In genomic region chr16:35591756-35592155, GRCm38 (mm10) we compare ENCODE assay signal across 11 mouse cellular contexts. TPM values are rescaled to one million over a fixed set of nuclear protein-coding genes. Genes with fewer than 3 reads are reported as not detected.
A peak's percentile ranks its signal among the peaks of the same experiment; 100 is the strongest.
DNase-seq lines count a peak whose midpoint lies in the region; ATAC-seq lines count a peak whose summit lies in the region.
"Had no signal": no experiment of that assay in that cellular context is flagged by ENCODE, and none has a peak within 500 bp of the region (broad histone marks: within the 10 kb centered on the region; RNA-seq: fewer than 3 reads in every experiment).

No protein-coding gene starts in this region.

- ATAC-seq in forebrain, embryonic 11.5 days (replicated peaks; ENCODE audit: low FRiP score), result no peak
- ATAC-seq in neural tube, embryonic 12.5 days (ENCODE audit: low FRiP score, low read depth), result no peak

- no peaks in the 10 kb centered on the region; the same call in 1 of the 2 replicates for H3K9me3 ChIP-seq in forebrain, embryonic 11.5 days (ENCODE audit: control insufficient read depth, low read length)
- no peaks in the 10 kb centered on the region for H3K9me3 ChIP-seq in neural tube, embryonic 12.5 days
- H3K9me3 ChIP-seq: heart, embryonic 15.5 days had no signal

- peaks cover 49% of the 10 kb centered on the region for H3K4me1 ChIP-seq in forebrain, embryonic 11.5 days (replicated peaks; ENCODE audit: control insufficient read depth, insufficient read depth, low read length)
- H3K4me1 ChIP-seq in neural tube, embryonic 12.5 days, result peaks cover 77% of the 10 kb centered on the region

- H3K36me3 ChIP-seq in forebrain, embryonic 11.5 days (ENCODE audit: control insufficient read depth, insufficient read depth, low read length), result no peaks in the 10 kb centered on the region; the same call in 1 of the 2 replicates
- no peaks in the 10 kb centered on the region for H3K36me3 ChIP-seq in neural tube, embryonic 12.5 days
- H3K36me3 ChIP-seq: heart, embryonic 15.5 days had no signal

- H3K27me3 ChIP-seq in forebrain, embryonic 11.5 days (ENCODE audit: control insufficient read depth, insufficient read depth, low read length), result no peaks in the 10 kb centered on the region
- H3K27me3 ChIP-seq in neural tube, embryonic 12.5 days (replicated peaks), result 0 out of 2 replicates have a peak, but pooled peaks cover 3% of the 10 kb centered on the region

- H3K4me3 ChIP-seq in forebrain, embryonic 11.5 days (ENCODE audit: low read depth, low read length), result no peak overlapping the region
- no peak overlapping the region for H3K4me3 ChIP-seq in neural tube, embryonic 12.5 days
- H3K4me3 ChIP-seq: heart, embryonic 15.5 days had no signal

- peak overlapping the region; percentile 39; the same call in 1 of the 2 replicates for H3K9ac ChIP-seq in forebrain, embryonic 11.5 days (ENCODE audit: low read length)
- 0 out of 2 replicates have a peak overlapping the region, but pooled peaks have one; percentile 21 for H3K9ac ChIP-seq in neural tube, embryonic 12.5 days
- H3K9ac ChIP-seq: heart, embryonic 15.5 days had no signal

- peak; percentile 43 to 49 for DNase-seq in layer of hippocampus, adult 8-10 months (ENCODE audit: low spot score in 2 of 2)
- DNase-seq in layer of hippocampus, adult 9-10 months (ENCODE audit: low spot score), result no peak
- no peak for DNase-seq in forebrain, embryonic 11.5 days (ENCODE audit: low spot score)
- peak; percentile 64 to 76 for DNase-seq in layer of hippocampus, postnatal 10 days (ENCODE audit: low spot score in 2 of 2)
- DNase-seq in spleen, postnatal 10 days (ENCODE audit: low spot score in 2 of 2), result no peak
- DNase-seq in frontal cortex, postnatal 25 days (ENCODE audit: low spot score in 2 of 2), result no peak
- DNase-seq in embryo, embryonic 9.5 days (ENCODE audit: extremely low spot score), result no peak

- H3K27ac ChIP-seq in forebrain, embryonic 11.5 days (ENCODE audit: low read depth, low read length), result peak overlapping the region; percentile 83
- peak overlapping the region; percentile 27; the same call in 1 of the 2 replicates for H3K27ac ChIP-seq in neural tube, embryonic 12.5 days
- H3K27ac ChIP-seq: heart, embryonic 15.5 days had no signal

- 10% methylated on average over 11 of the region's 11 CpGs for WGBS in forebrain, embryonic 11.5 days
- WGBS in neural tube, embryonic 12.5 days, result 16% methylated on average over 11 of the region's 11 CpGs

- H3K4me2 ChIP-seq in forebrain, embryonic 11.5 days (ENCODE audit: low read depth, low read length, severe bottlenecking), result 0 out of 2 replicates have a peak overlapping the region, but pooled peaks have one; percentile 18
- H3K4me2 ChIP-seq in neural tube, embryonic 12.5 days (replicated peaks), result peak overlapping the region; percentile 16; the same call in 1 of the 2 replicates
- H3K4me2 ChIP-seq: heart, embryonic 15.5 days had no signal

RNA-seq across cellular contexts. Expression of gene Sema5b, which starts 50.8 kb away (rescaled TPM):
- total RNA-seq in layer of hippocampus, adult 8-10 months (2022), result 10 to 100 TPM; 10.6 to 18.1 (median 14.0) TPM
- polyA plus RNA-seq in forebrain, embryonic 11.5 days (2014; fragmentation: Nextera tagmentation; extraction: Ambion mirVana), result 58.0 and 62.6 TPM in 2 replicates
- 10 to 100 TPM; 29.4 to 30.9 TPM for total RNA-seq in layer of hippocampus, postnatal 10 days (2021)
- polyA plus RNA-seq in neural tube, embryonic 12.5 days (2016; fragmentation: Nextera tagmentation; extraction: Ambion mirVana), result 43.2 and 46.1 TPM in 2 replicates
- total RNA-seq: megakaryocyte-erythroid progenitor cell, adult 5-6 weeks had no signal
- polyA plus RNA-seq: C2C12 had no signal

Comparison
In these comparisons a context has a peak if more than half of its experiments do, and no peak if none do; other contexts are left out.
1. DNase-seq: peak in layer of hippocampus, adult 8-10 months (2 of 2) and layer of hippocampus, postnatal 10 days (2 of 2); none in layer of hippocampus, adult 9-10 months (single experiment), forebrain, embryonic 11.5 days (single experiment), spleen, postnatal 10 days (0 of 2), frontal cortex, postnatal 25 days (0 of 2) and embryo, embryonic 9.5 days (single experiment).